Mouse (Mus musculus) neural tube, embryonic 12.5 days (tissue): ENCODE results near the gene Cry2. TPM values are rescaled to one million over a fixed set of nuclear protein-coding genes. Genes with fewer than 3 reads are reported as not detected.
A peak's percentile ranks its signal among the peaks of the same experiment; 100 is the strongest.

Source experiments
- ATAC-seq: fragments of 200-750 bp; cut with Nextera tagmentation; 2 replicates; pipeline ENCODE4 v1.8.0; 2017; ENCODE audit warnings: low read depth, mild to moderate bottlenecking, moderate TSS enrichment, moderate library complexity; ENCODE audit not compliant: low FRiP score
- H3K27ac ChIP-seq: fragments of 300-500 bp; sonication (generic); 2 replicates; pipeline ENCODE4 v1.5.1; 2016
- H3K27me3 ChIP-seq: fragments of 300-500 bp; sonication (generic); replicated peaks from 2 replicates; pipeline ENCODE4 v1.6.1; 2016; ENCODE audit warnings: mild to moderate bottlenecking
- H3K36me3 ChIP-seq: fragments of 300-500 bp; sonication (generic); 2 replicates; pipeline ENCODE4 v1.6.1; 2016; ENCODE audit warnings: mild to moderate bottlenecking
- H3K4me1 ChIP-seq: fragments of 300-500 bp; sonication (generic); 2 replicates; pipeline ENCODE4 v1.6.1; 2016
- H3K4me2 ChIP-seq: fragments of 300-500 bp; sonication (generic); replicated peaks from 2 replicates; pipeline ENCODE4 v1.6.1; 2016; ENCODE audit warnings: mild to moderate bottlenecking
- H3K4me3 ChIP-seq: fragments of 300-500 bp; sonication (generic); 2 replicates; pipeline ENCODE4 v1.5.1; 2016
- H3K9ac ChIP-seq: fragments of 300-500 bp; sonication (generic); 2 replicates; pipeline ENCODE4 v1.6.1; 2016; ENCODE audit warnings: mild to moderate bottlenecking
- H3K9me3 ChIP-seq: fragments of 300-500 bp; sonication (generic); 2 replicates; pipeline ENCODE4 v1.6.1; 2016; ENCODE audit warnings: mild to moderate bottlenecking
- WGBS: fragments of 180-500 bp; shearing (Covaris S2); methylation state at CpG from one replicate; pipeline ENCODE4 v1.1.7; 2016; 5-methylcytosine and 5-hydroxymethylcytosine counted together
- polyA plus RNA-seq: library from polyadenylated mRNA; unstranded; fragments of >200 nt; fragmentation: Nextera tagmentation; extraction: Ambion mirVana; gene quantifications from 2 replicates; pipeline ENCODE4 v1.2.1, GENCODE M21; 2016

The Cry2 gene
- polyA plus RNA-seq, 1 experiment from 2014 or later = 33.6 TPM

DNA sequence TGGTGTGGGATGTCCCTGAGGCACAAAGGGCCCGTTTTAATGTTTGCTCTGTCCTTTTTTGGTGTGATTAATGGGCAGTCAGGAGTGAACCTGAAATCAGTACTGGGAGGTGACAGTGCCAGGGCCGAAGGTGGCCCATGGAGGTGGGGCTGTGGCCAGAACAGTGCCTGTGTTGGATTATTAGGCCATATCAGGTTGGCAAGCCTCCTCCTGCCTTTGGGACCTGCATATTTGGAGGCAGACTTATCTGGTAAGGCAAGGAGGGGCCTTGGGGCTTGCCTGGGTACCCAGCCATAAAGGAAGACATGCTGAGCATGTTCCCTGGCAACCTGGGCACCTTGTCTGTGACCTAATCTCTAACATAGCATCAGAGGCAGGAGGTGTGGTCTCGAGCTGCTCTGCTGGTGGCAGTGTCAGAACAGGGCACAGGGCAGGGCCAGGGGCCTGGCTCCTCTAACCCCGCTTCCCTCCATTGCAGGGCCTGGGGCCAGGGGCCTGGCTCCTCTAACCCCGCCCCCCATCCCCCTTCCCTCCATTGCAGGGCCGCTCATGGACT is 53.3 kb downstream of the Cry2 start:
- no peak overlapping the region for H3K27ac ChIP-seq
- no peak for ATAC-seq
- WGBS = 81% methylated on average over 6 of the region's 6 CpGs
- H3K9ac ChIP-seq = no peak overlapping the region
- H3K9me3 ChIP-seq = no peaks in the 10 kb centered on the region
- peaks cover 86% of the 10 kb centered on the region for H3K36me3 ChIP-seq
- H3K27me3 ChIP-seq = no peaks in the 10 kb centered on the region
- H3K4me1 ChIP-seq = peaks cover 10% of the 10 kb centered on the region
- H3K4me2 ChIP-seq = no peak overlapping the region
- H3K4me3 ChIP-seq = no peak overlapping the region

GRCm38 (mm10) chr2:92379783-92380494 is 53.9 kb downstream of the Cry2 start:
- 82% methylated on average over 17 of the region's 17 CpGs for WGBS
- H3K27ac ChIP-seq = no peak overlapping the region
- no peaks in the 10 kb centered on the region for H3K27me3 ChIP-seq
- H3K4me2 ChIP-seq = no peak overlapping the region
- no peaks in the 10 kb centered on the region for H3K9me3 ChIP-seq
- no peak overlapping the region for H3K4me3 ChIP-seq
- no peak overlapping the region for H3K9ac ChIP-seq
- peaks cover 79% of the 10 kb centered on the region for H3K36me3 ChIP-seq
- ATAC-seq = no peak
- peaks cover 11% of the 10 kb centered on the region for H3K4me1 ChIP-seq

DNA sequence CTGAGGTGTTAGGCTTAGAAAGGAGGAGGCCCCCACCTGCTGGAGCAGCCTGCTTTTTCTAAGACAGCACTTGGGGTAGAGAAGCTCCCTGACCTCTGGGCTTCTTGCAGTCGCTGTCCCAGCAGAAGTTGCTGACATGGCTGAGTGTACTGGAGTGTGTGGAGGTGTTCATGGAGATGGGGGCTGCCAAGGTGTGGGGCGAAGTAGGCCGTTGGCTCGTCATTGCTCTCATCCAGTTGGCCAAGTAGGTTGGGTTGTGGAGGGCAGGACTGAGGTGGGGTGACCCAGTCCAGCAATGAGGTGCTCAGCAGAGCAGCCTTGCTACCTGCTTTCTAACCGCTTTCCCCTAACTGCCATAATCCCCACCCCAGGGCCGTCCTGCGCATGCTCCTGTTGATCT is 56.5 kb downstream of the Cry2 start:
- H3K27ac ChIP-seq = no peak overlapping the region
- H3K4me3 ChIP-seq = no peak overlapping the region
- H3K27me3 ChIP-seq = 0 out of 2 replicates have a peak, but pooled peaks cover 3% of the 10 kb centered on the region
- peaks cover 16% of the 10 kb centered on the region for H3K4me1 ChIP-seq
- ATAC-seq = no peak
- H3K36me3 ChIP-seq = peaks cover 53% of the 10 kb centered on the region
- H3K4me2 ChIP-seq = no peak overlapping the region
- WGBS = 95% methylated on average over 7 of the region's 7 CpGs
- H3K9me3 ChIP-seq = no peaks in the 10 kb centered on the region
- no peak overlapping the region for H3K9ac ChIP-seq

- ATAC-seq = no peak
- H3K9me3 ChIP-seq = no peaks in the 10 kb centered on the region
- WGBS = 84% methylated on average over 6 of the region's 6 CpGs
- peaks cover 26% of the 10 kb centered on the region for H3K4me1 ChIP-seq
- H3K36me3 ChIP-seq = peaks cover 43% of the 10 kb centered on the region
- H3K9ac ChIP-seq = peak overlapping the region; percentile 67; the same call in 1 of the 2 replicates
- H3K4me3 ChIP-seq = 0 out of 2 replicates have a peak overlapping the region, but pooled peaks have one; percentile 71
- H3K27ac ChIP-seq = no peak overlapping the region
- H3K27me3 ChIP-seq = 0 out of 2 replicates have a peak, but pooled peaks cover 6% of the 10 kb centered on the region
- peak overlapping the region; percentile 91 for H3K4me2 ChIP-seq
Observed at GRCm38 (mm10) chr2:92376300-92376699, 57.5 kb downstream of the Cry2 start.

DNA sequence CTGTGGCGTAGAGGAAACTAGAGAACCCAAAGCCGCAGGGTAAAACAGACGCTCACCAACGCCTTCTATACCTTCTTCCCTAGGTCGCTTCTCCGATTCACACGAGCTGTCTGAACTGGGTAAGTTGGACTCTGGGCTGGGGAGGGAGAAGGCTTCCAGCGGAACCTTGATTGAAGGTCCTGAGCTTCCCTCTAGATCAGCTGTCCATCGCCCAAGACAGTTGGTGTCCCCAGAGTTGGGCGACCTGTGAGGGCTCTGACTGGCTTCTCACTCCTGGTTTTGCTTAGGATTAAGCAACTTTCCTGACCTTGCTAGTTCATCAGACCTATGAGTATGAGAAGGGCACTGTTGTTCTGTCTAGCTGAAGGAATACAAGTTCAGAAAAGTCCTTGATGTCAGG is 58.1 kb downstream of the Cry2 start:
- peaks cover 31% of the 10 kb centered on the region for H3K4me1 ChIP-seq
- H3K9ac ChIP-seq = peak overlapping the region; percentile 67
- peak overlapping the region; percentile 91 for H3K4me2 ChIP-seq
- H3K27me3 ChIP-seq = peaks cover 11% of the 10 kb centered on the region; the same call in 1 of the 2 replicates
- ATAC-seq = peak; percentile 1; the same call in 1 of the 2 replicates
- H3K4me3 ChIP-seq = peak overlapping the region; percentile 71
- H3K27ac ChIP-seq = no peak overlapping the region
- no peaks in the 10 kb centered on the region for H3K9me3 ChIP-seq
- WGBS = 10% methylated on average over 10 of the region's 10 CpGs
- peaks cover 38% of the 10 kb centered on the region for H3K36me3 ChIP-seq

- peak overlapping the region; percentile 67 for H3K9ac ChIP-seq
- peaks cover 18% of the 10 kb centered on the region for H3K27me3 ChIP-seq
- ATAC-seq = peak; percentile 88
- H3K9me3 ChIP-seq = no peaks in the 10 kb centered on the region
- H3K4me3 ChIP-seq = peak overlapping the region; percentile 71
- H3K4me1 ChIP-seq = peaks cover 38% of the 10 kb centered on the region
- peak overlapping the region; percentile 23; the same call in 1 of the 2 replicates for H3K27ac ChIP-seq
- peak overlapping the region; percentile 91 for H3K4me2 ChIP-seq
- peaks cover 31% of the 10 kb centered on the region for H3K36me3 ChIP-seq
- WGBS = under 1% methylated on average over 29 of the region's 29 CpGs
Observed at GRCm38 (mm10) chr2:92375099-92375623, 58.7 kb downstream of the Cry2 start.

DNA sequence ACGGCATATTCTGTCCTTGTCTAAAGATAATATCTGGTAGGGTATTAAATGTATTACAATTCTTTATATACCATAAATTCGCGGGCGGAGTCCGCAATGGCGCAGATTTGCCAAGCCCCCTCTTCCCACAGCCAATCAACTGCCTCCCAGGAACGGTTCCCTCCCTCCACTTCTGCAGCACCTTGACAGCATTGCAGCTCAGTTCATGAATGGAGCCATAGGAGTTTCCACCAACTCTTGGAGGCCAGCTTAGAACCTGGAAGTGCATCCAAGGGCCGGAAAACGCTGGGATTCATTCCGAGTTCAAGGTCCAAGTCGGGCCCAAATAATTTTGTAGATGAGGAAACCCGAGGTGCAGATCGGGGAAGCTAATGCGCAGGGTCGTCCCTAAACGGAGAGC is 59.3 kb downstream of the Cry2 start, which contains the start of the genes Pex16 and Large2:
Gene Pex16 (plus strand): TSS at position 163 of the 400 bp plus-strand sequence.
Gene Large2 (minus strand): TSS at position 356 of the 400 bp plus-strand sequence.
- Histone ChIP-seq H3K27ac (peak within 1 kb of the TSS; percentile 48), H3K4me2 (peak within 1 kb of the TSS; percentile 91), H3K27me3 (peaks cover 24% of the 10 kb centered on the region), H3K36me3 (peaks cover 25% of the 10 kb centered on the region), H3K4me3 (peak within 1 kb of the TSS; percentile 71), H3K9ac (peak within 1 kb of the TSS; percentile 67), H3K4me1 (peaks cover 42% of the 10 kb centered on the region), H3K9me3 (no peaks in the 10 kb centered on the region)
- ATAC-seq = peak; percentile 41
- 3% methylated on average over 16 of the region's 16 CpGs for WGBS

DNA sequence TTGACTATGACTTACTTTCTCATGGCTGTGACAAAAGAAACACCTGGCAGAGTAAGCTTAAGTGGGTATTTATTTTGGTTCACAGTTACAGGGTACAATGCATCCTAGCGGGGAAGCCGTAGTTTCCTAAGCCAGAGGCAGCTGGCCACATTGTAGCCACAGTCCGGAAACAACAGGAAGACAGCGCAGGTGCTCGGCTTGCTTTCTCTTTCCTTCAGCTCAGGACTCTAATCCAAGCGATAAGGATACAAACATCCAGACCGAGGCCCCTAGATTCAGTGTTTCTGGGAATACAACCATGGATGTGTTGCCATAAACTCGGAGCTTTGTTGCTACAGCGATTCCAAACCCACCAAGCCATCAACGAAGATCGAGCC is 60.4 kb downstream of the Cry2 start:
- peaks cover 14% of the 10 kb centered on the region for H3K36me3 ChIP-seq
- H3K4me3 ChIP-seq = no peak overlapping the region
- H3K27me3 ChIP-seq = peaks cover 32% of the 10 kb centered on the region
- no peak overlapping the region for H3K27ac ChIP-seq
- no peak overlapping the region for H3K9ac ChIP-seq
- no peak overlapping the region for H3K4me2 ChIP-seq
- no peaks in the 10 kb centered on the region for H3K9me3 ChIP-seq
- H3K4me1 ChIP-seq = peaks cover 42% of the 10 kb centered on the region
- ATAC-seq = no peak
- 79% methylated on average over 11 of the region's 11 CpGs for WGBS

DNA sequence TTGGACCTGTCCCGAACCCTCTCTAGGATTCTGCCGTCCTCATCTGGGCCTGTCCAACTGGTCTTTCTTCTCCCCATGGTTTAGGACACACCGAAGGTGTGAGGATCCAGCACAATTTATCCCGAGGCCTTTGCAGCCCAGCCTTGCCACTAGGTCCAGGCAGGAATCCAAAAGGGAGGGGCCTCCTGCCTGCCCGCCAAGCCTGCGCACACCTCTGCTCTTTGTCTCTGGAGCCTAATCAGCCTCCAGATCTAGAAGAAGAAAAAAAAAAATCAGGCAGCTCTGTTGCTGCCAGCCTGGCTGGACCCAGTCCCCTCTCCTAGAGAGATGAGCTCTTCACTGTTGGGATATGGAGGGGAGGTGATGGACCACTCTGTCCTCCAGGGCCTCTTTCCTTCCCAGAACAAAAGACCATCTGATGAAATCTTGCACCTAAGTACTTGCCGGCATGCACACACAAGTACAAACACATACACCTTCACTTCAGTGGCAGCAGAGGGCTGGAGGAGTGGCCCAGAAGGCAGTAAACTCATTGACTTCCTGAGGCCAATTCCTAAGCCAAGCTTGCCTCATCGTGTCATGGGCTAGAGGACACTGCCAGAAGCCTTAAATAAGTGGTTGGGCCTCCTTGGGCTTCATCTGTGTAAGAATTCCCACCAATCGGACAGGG is 60.9 kb downstream of the Cry2 start:
- no peak overlapping the region for H3K9ac ChIP-seq
- no peak for ATAC-seq
- no peak overlapping the region for H3K4me3 ChIP-seq
- 41% methylated on average over 9 of the region's 9 CpGs for WGBS
- H3K4me2 ChIP-seq = 0 out of 2 replicates have a peak overlapping the region, but pooled peaks have one; percentile 4
- peaks cover 9% of the 10 kb centered on the region for H3K36me3 ChIP-seq
- no peak overlapping the region for H3K27ac ChIP-seq
- peaks cover 34% of the 10 kb centered on the region for H3K27me3 ChIP-seq
- no peaks in the 10 kb centered on the region for H3K9me3 ChIP-seq
- peaks cover 42% of the 10 kb centered on the region for H3K4me1 ChIP-seq

DNA sequence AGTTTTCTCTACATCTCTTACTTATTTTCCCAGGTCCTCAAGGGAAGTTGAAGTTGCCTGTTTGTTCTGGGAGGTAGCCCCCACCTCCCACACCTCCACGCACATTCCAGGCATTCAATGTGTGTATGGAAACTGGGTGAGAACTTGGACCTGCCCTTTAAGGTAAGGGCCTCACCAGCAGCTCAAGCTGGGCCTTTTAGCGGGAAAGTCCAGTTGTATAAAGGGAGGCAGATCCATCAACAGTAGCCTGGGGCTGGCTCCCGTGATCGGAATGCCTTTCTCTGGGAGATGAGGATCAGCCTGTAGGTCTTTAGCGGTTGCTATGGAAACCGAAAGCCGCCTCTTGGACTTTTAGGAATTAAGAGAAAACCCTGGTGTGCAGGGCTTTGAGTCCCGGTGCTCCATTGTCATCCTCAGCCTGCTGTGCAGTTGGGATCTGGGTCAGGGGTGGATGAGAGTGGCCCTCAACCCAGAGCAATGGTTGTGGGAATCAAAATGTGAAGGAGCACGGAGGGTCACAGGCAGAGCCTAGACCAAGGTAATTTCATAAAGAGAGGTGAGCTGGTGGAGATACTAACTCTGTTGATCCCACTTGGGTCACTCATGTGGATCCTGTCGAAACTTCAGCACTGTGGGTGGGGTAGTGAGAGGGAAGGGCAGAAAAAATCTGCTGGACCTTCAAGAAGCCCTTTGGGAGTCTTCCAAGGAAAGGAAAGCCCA is 61.7 kb downstream of the Cry2 start:
- Histone ChIP-seq H3K4me3 (no peak overlapping the region), H3K4me2 (peak overlapping the region; percentile 64), H3K9ac (no peak overlapping the region), H3K4me1 (peaks cover 42% of the 10 kb centered on the region), H3K27me3 (peaks cover 34% of the 10 kb centered on the region), H3K27ac (no peak overlapping the region), H3K9me3 (no peaks in the 10 kb centered on the region), H3K36me3 (peaks cover 2% of the 10 kb centered on the region; the same call in 1 of the 2 replicates)
- 16% methylated on average over 10 of the region's 10 CpGs for WGBS
- ATAC-seq = no peak
